Mouse (Mus musculus): ENCODE measurements around the gene Depdc1a. TPM values are rescaled to one million over a fixed set of nuclear protein-coding genes. Genes with fewer than 3 reads are reported as not detected.
"Not testable (repeated sequence)": the region's sequence is repeated elsewhere in the genome, so short reads cannot be mapped to it uniquely, and the experiment has no call there.

The Depdc1a gene
- 7.4 and 8.3 TPM in 2 replicates for polyA plus RNA-seq (2015; fragmentation: Nextera tagmentation; extraction: Ambion mirVana)

DNA sequence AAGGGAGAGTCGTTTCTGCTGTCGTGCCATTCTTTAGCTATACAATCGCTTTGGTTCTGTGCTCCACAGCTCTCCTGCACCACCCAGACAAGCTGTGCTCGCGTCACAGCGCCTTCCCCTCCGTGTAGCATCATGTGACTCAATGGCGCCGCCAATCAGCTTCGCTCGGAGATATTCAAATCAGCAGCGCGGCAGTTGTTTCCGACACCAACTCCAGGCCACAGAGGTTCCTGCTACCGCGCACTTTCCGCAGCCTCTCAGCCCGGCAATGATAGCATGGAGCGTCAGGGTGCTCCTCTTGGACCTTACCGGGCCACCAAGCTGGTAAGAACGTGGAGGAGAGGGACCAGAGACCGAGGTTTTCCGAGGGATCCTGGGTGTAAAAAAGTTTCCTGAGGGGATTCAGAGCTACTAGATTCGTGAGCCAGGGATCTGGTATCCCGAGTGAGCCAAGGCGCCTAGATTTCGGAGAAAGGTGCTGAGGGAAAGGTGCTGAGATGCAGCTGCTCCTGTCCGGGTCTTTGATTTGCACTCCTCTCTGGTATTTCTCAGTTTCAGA lies at the start of gene Depdc1a:
Gene Depdc1a (plus strand): TSS at position 191 of the 559 bp plus-strand sequence.
- TF ChIP-seq CTCF (IDR thresholded peaks at IDR 0.05; ENCODE audit: low read depth) (peak; percentile 8; the same call in 1 of the 2 replicates), EP300 (optimal IDR thresholded peaks at IDR 0.05) (no peak)
- Histone ChIP-seq H3K27me3 (ENCODE audit: control insufficient read depth, insufficient read depth, low read length) (no peaks in the 10 kb centered on the region), H3K36me3 (ENCODE audit: control insufficient read depth, insufficient read depth, low read length) (no peaks in the 10 kb centered on the region), H3K9ac (ENCODE audit: low read length) (peak within 1 kb of the TSS; percentile 57), H3K4me1 (replicated peaks; ENCODE audit: control insufficient read depth, insufficient read depth) (no peaks in the 10 kb centered on the region), H3K9me3 (ENCODE audit: control insufficient read depth, low read length) (no peaks in the 10 kb centered on the region), H3K4me3 (ENCODE audit: low read depth, low read length) (peak within 1 kb of the TSS; percentile 51), H3K27ac (replicated peaks) (no peak within 1 kb of the TSS), H3K4me2 (replicated peaks; ENCODE audit: low read depth) (peak within 1 kb of the TSS; percentile 68)
- peak; percentile 93 for DNase-seq (ENCODE audit: low spot score)
- ATAC-seq (ENCODE audit: low FRiP score, low TSS enrichment): peak; percentile 100
- WGBS: under 1% methylated on average over 28 of the region's 28 CpGs

DNA sequence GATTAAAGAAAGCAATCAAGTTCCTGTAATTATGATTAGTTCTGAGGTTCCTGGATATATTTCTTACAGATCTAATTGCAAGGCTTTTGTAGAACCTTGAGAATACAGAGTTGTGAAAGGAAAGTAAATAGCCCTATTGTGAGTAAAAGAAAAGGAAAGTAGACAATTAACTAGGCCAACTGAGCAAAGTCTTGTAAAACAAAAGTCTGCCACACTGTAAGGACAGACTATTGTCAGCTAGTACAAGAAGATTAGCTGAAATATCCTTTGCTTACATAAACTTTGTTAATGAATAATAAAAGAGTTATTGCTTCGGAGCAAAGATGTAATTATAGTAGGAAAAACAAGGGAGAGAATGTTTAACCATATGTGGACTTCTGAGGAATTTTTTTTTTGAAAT lies 25.2 kb upstream of the Depdc1a start:
- ATAC-seq (ENCODE audit: low FRiP score, low TSS enrichment): no peak
- H3K9ac ChIP-seq (ENCODE audit: low read length): no peak overlapping the region
- H3K27ac ChIP-seq (replicated peaks): no peak overlapping the region
- H3K9me3 ChIP-seq (ENCODE audit: control insufficient read depth, low read length): no peaks in the 10 kb centered on the region
- no peak overlapping the region for H3K4me3 ChIP-seq (ENCODE audit: low read depth, low read length)
- 37% methylated on average over 1 of the region's 1 CpGs for WGBS
- H3K36me3 ChIP-seq (ENCODE audit: control insufficient read depth, insufficient read depth, low read length): no peaks in the 10 kb centered on the region
- H3K4me2 ChIP-seq (replicated peaks; ENCODE audit: low read depth): no peak overlapping the region
- no peak for DNase-seq (ENCODE audit: low spot score)
- TF ChIP-seq CTCF (IDR thresholded peaks at IDR 0.05; ENCODE audit: low read depth): no peak
- TF ChIP-seq EP300 (optimal IDR thresholded peaks at IDR 0.05): no peak
- no peaks in the 10 kb centered on the region for H3K27me3 ChIP-seq (ENCODE audit: control insufficient read depth, insufficient read depth, low read length)
- no peaks in the 10 kb centered on the region for H3K4me1 ChIP-seq (replicated peaks; ENCODE audit: control insufficient read depth, insufficient read depth)

DNA sequence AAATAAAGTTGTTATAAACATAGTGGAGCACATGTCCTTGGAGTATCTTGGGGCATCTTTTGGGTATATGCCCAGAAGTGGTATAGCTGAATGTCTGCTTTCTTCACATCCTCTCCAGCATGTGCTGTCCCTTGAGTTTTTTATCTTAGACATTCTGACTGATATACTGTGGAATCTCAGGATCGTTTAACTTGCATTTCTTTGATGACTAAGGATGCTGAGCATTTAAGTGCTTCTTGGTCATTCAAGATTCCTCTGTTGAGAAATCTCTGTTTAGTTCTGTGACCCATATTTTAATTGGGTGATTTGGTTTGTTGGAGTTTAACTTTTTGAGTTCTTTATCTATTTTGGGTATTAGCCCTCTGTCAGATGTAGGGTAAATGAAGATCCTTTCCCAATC lies 19.8 kb upstream of the Depdc1a start:
- Histone ChIP-seq H3K9ac (ENCODE audit: low read length) (no peak overlapping the region), H3K36me3 (ENCODE audit: control insufficient read depth, insufficient read depth, low read length) (no peaks in the 10 kb centered on the region), H3K4me3 (ENCODE audit: low read depth, low read length) (no peak overlapping the region), H3K4me2 (replicated peaks; ENCODE audit: low read depth) (no peak overlapping the region), H3K9me3 (ENCODE audit: control insufficient read depth, low read length) (no peaks in the 10 kb centered on the region), H3K4me1 (replicated peaks; ENCODE audit: control insufficient read depth, insufficient read depth) (no peaks in the 10 kb centered on the region), H3K27ac (replicated peaks) (no peak overlapping the region), H3K27me3 (ENCODE audit: control insufficient read depth, insufficient read depth, low read length) (no peaks in the 10 kb centered on the region)
- no peak for TF ChIP-seq EP300 (optimal IDR thresholded peaks at IDR 0.05)
- no peak for TF ChIP-seq CTCF (IDR thresholded peaks at IDR 0.05; ENCODE audit: low read depth)
- 74% methylated on average over 1 of the region's 1 CpGs for WGBS
- ATAC-seq (ENCODE audit: low FRiP score, low TSS enrichment): no peak
- no peak for DNase-seq (ENCODE audit: low spot score)

DNA sequence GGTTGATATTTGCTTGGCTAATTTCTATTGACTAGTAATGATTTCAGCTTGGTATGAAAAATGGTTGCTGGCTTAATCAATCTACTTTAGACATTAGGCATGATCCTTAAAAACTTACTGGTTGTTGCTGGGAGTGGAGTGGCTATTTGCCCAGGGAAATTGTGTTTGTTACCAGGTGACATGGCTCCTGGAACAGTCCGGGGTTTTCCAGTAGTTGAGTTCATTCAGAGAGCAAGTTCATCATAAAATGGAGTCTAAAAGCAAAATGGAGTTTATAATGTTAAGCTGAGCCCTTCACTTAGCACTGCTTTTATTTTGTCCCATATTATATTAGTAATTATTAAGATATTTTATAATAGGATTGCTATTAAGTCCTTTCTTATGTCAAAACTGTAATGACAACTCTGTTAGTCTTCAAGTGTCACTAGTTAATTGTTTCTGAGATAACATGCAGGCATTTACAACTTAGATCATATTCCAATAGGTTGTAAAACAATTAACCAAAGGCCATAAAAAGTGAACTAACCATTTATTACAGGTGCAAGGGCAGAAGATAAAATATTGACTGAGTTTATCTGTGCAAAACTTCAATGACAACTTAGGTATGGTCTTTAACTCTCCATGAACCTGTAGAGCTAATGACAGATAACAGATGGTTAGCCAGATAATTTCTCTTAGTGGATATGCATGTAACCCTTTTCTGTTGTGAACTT lies 17.8 kb upstream of the Depdc1a start:
- Histone ChIP-seq H3K9ac (ENCODE audit: low read length) (no peak overlapping the region), H3K9me3 (ENCODE audit: control insufficient read depth, low read length) (no peaks in the 10 kb centered on the region), H3K27me3 (ENCODE audit: control insufficient read depth, insufficient read depth, low read length) (no peaks in the 10 kb centered on the region), H3K27ac (replicated peaks) (no peak overlapping the region), H3K4me2 (replicated peaks; ENCODE audit: low read depth) (no peak overlapping the region), H3K4me1 (replicated peaks; ENCODE audit: control insufficient read depth, insufficient read depth) (no peaks in the 10 kb centered on the region), H3K36me3 (ENCODE audit: control insufficient read depth, insufficient read depth, low read length) (no peaks in the 10 kb centered on the region), H3K4me3 (ENCODE audit: low read depth, low read length) (no peak overlapping the region)
- ATAC-seq (ENCODE audit: low FRiP score, low TSS enrichment) (no peak), DNase-seq (ENCODE audit: low spot score) (no peak)
- no peak for TF ChIP-seq CTCF (IDR thresholded peaks at IDR 0.05; ENCODE audit: low read depth)
- 81% methylated on average over 1 of the region's 1 CpGs for WGBS

DNA sequence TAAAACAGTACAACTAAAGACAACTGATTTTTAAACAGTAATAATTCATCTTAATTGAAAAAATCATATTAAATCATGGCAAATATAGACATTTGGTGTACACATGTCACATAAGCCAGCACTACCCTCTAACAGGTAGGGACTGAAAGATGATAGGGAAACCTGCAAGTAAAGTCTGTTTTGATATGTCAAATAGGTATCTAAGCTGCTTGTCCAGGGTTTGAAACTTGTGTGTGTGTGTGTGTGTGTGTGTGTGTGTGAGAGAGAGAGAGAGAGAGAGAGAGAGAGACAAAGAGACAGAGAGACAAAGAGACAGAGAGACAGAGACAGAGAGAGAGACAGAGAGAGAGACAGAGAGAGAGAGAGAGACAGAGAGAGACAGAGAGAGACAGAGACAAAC lies 524 bp upstream of the Depdc1a start:
- H3K4me1 ChIP-seq (replicated peaks; ENCODE audit: control insufficient read depth, insufficient read depth); H3K9me3 ChIP-seq (ENCODE audit: control insufficient read depth, low read length); H3K27ac ChIP-seq (replicated peaks); H3K36me3 ChIP-seq (ENCODE audit: control insufficient read depth, insufficient read depth, low read length); H3K27me3 ChIP-seq (ENCODE audit: control insufficient read depth, insufficient read depth, low read length); DNase-seq (ENCODE audit: low spot score); ATAC-seq (ENCODE audit: low FRiP score, low TSS enrichment): not testable (repeated sequence)
- Histone ChIP-seq H3K4me3 (ENCODE audit: low read depth, low read length) (peak overlapping the region; percentile 51), H3K9ac (ENCODE audit: low read length) (peak overlapping the region; percentile 57), H3K4me2 (replicated peaks; ENCODE audit: low read depth) (peak overlapping the region; percentile 68)

DNA sequence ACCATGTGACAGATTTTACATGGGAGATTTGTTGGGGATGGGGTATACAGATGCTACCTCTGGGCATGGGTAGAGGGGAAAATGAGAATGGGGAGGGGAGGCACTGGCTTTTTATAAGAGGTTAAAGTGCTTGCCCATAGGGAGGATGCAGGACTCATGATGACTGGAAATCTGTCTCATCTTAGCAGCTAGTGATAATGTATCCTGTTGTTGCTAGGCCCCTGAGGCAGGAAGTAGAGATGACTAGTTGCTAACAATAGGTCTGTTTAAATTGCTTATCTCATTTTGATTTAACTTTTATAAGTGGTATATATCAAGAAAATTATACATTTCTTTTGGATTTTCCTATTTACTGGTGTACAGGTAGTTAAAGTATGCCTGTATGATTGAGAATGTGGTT lies 13.7 kb downstream of the Depdc1a start:
- no peak overlapping the region for H3K27ac ChIP-seq (replicated peaks)
- H3K4me1 ChIP-seq (replicated peaks; ENCODE audit: control insufficient read depth, insufficient read depth): no peaks in the 10 kb centered on the region
- no peaks in the 10 kb centered on the region for H3K9me3 ChIP-seq (ENCODE audit: control insufficient read depth, low read length)
- H3K9ac ChIP-seq (ENCODE audit: low read length): no peak overlapping the region
- no peak overlapping the region for H3K4me3 ChIP-seq (ENCODE audit: low read depth, low read length)
- ATAC-seq (ENCODE audit: low FRiP score, low TSS enrichment) (no peak), DNase-seq (ENCODE audit: low spot score) (no peak)
- H3K27me3 ChIP-seq (ENCODE audit: control insufficient read depth, insufficient read depth, low read length): no peaks in the 10 kb centered on the region
- TF ChIP-seq EP300 (optimal IDR thresholded peaks at IDR 0.05) (no peak), CTCF (IDR thresholded peaks at IDR 0.05; ENCODE audit: low read depth) (no peak)
- H3K4me2 ChIP-seq (replicated peaks; ENCODE audit: low read depth): no peak overlapping the region
- H3K36me3 ChIP-seq (ENCODE audit: control insufficient read depth, insufficient read depth, low read length): no peaks in the 10 kb centered on the region
